ENCODE assay signal across 1 mouse cellular context in the genomic region with DNA sequence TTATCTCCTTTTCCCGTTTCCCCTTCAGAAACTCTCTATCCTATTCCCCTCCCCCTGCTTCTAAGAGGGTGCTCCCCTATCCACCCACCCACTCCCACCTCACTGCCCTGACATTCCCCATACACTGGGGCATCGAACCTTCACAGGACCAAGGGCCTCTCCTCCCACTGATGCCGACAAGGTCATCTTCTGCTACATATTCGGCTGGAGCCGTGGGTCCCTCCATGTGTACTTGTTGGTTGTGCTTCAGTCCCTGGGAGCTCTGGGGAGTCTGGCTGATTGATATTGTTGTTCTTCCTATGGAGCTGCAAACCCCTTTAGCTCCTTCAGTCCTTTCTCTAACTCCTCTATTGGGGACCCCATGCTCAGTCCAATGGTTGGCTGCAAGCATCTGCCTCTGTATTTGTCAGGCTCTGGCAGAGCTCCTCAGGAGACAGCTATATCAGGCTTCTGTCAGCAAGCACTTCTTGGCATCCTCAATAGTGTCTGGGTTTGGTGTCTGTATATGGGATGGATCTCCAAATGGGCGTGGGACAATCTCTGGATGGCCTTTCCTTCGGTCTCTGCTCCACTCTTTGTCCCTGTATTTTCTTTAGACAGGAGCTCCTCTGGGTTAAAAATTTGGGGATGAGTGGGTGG. TPM values are rescaled to one million over a fixed set of nuclear protein-coding genes. Genes with fewer than 3 reads are reported as not detected.
"Had no signal": no experiment of that assay in that cellular context is flagged by ENCODE, and none has a peak within 500 bp of the region (broad histone marks: within the 10 kb centered on the region; RNA-seq: fewer than 3 reads in every experiment).

No protein-coding gene starts in this region.

RNA-seq across cellular contexts. Expression of a gene that starts 34.7 kb away (rescaled TPM):
- polyA plus RNA-seq: erythroblast, embryonic 14.5 days had no signal
